Mouse (Mus musculus) spleen, postnatal 4 days (tissue): ENCODE measurements at regions not wholly inside any gene's neighbourhood (a gene's known extent, or its start where the extent isn't known, plus 50 kb on each side); places are given as distances from the start of the nearest gene placed in this dataset.

Experiments used
- DNase-seq, 2 experiments: peaks; one replicate each; pipeline ENCODE4 v3.0.0; 2022; ENCODE audit warnings: low spot score in 2 of 2

DNA sequence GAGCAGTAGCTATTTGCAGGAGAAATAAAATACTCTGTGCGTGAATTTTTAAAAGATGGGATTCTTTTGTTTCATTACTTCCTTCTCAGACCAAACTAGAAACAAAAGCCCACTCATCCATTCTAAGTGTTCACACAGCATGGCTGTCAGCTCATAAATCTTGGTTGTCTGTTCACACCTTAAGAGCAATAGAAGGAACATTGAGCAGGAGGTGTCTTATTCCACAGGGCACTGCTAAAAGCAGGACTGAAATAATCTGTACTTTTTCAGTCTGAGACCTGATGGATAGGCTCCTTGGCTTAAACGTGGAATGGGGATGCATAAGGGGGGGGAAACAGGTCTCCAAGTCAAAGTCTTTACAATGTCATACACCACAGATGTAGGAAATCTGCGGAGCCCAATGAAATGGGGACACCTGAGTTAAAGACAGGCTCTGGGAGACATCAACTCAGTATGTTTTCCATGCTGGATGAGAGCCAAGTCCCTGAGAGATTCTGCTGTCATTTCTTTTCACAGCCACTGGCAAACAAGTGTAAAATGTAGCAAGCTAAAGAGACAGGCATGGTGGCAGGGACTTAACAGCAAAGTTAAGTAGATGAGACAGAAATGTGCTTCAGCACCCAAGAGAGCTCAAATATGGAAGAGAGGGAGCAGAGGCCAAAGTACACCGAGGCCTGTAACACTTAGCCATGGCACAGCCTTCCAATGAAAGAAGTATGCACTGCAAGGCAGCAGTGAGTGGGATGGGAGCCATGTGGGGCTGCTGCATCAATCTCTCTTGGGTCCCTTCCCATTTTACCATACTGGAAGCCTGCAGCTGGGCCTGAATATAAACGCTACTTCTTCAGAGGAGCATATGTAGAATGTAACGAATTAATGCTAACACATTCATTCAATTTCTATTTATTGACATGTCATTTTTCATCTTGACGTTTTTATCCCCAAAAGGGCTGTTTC lies 2492.0 kb upstream of the Gm7489 start:
- no peak for DNase-seq

DNA sequence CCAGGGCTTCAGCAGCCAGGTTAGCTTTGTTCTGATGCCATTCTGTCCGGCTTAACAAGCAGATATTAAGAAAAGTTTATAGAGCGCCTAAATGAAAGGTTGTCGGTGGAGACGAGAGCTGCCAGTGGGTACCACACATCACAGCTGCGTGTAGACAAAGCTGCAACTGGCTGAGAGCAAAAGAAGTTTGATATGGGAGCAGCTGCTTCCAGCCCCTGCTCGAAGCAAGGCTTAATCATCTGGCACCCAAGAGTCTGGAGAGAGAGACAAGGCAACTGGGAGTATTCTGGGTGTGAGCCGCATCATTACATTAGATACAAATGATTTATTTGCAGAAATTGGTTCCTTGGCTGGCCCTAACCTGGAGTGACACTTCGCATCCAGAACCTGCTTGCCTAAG lies 2488.7 kb upstream of the Gm7489 start:
- DNase-seq: no peak

DNA sequence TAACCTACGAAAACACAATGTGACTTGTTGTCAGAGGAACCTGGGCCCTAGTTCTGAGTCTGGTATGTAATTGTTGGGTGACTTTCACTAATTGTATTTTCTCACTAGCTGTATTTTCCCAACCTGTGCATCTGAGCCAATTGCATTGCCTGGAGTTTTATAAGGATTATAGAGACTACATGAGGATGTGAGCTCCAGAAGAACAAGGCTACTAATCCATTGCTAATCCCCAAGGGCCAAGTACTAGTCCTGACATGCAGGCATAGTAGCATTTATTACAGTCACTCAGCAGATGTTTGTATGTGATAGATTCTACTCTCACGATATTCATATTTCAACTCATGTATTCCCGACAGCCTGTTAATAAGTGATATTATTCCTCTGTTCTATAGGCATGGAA lies 2481.1 kb upstream of the Gm7489 start:
- DNase-seq: no peak

DNA sequence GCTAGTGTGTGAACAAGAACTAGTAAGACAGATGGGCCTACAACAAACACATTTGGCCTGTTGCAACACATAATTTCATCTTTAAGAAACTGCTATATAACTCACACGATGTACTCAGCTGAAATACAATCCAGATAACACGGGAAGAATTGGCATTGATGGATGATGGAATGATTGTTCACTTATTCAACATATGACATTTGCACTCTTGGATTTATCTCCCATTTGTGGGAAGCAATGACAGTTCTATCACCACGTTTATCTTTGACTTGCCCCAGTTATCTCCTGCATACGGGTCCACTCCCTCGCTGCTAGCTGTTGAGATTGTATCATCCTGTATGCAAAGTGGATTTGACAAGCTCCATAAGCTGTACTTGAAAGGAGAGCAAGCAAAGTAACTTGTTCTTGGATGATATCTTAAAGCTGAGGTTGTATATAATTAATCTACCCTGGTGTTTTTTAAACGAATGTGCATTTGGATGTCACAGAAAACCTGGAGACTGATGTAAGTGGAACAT lies 2474.9 kb upstream of the Gm7489 start:
- no peak for DNase-seq

DNA sequence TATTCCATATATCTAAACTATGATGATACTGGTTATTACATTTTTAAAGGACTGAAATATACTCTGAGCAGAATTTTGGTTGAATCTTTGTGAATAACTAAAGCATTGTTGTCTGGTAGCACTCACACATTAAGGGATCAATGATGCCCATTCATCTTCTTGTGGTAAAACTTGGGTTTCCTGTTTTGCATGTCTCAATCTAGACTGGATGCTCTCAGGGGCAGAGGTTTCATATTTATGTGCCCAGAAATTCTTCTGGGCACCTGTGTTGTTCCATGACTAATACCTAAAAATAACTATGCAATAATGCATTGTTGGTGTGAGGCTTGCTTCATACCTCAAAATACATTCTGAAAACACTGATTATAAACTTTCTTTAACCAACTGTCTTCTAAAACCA lies 2472.7 kb upstream of the Gm7489 start:
- no peak for DNase-seq

DNA sequence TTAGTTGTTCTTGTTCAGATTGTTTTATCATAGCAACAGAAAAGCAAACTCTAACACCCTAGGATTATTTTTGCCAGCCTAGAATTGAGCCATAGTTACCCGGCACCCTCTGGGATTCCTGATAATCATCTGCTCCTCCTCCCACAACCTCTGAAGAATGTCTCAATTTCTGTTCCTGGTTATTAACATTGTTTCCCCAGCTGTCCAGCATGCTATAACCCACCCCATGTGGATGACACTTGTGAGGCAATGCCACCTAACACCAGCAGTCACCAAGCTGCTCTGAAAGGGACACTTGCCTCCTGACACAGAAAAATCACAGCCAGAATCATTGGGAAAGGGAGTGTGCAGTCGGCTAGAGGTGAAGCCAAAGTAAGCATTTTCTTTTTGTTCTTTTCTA lies 2442.1 kb upstream of the Gm7489 start:
- no peak for DNase-seq

DNA sequence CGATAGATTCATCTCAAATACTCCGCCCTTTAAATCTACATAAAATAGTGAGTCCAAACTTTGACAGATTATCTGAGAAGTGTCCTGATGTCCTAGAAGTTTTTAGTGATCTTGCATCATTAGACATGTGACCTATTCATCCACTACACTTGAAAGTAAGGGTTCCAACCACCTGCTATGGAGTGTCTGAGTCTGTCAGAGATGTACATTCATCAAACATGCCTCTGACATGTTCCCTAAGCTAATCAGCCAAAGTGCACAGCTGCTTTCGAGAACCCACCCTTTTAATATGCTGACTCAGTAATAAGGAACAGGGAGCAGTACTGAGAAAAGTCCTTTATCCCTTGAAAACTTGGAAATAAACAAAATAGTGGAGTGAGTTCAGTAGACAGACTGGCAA lies 2414.8 kb upstream of the Gm7489 start:
- DNase-seq: no peak

DNA sequence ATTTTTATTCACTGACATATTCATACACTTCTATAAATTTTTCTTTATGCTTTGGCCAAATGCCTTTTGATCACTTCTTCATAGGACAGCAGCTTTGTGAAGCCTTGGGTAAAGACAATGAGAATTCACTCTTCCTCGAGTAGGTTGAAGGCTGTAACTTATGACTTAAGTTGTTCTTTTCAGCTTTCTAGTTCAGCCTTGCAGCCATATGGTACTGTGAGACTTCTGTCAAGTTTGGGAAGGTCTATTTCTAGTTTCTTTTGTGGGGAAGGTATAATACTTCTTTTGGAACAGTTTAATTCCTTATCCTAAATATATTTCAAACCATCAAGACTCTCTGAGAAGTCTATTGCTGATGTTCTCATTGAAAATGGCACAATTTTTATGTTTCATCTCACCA lies 2413.6 kb upstream of the Gm7489 start:
- DNase-seq: no peak

DNA sequence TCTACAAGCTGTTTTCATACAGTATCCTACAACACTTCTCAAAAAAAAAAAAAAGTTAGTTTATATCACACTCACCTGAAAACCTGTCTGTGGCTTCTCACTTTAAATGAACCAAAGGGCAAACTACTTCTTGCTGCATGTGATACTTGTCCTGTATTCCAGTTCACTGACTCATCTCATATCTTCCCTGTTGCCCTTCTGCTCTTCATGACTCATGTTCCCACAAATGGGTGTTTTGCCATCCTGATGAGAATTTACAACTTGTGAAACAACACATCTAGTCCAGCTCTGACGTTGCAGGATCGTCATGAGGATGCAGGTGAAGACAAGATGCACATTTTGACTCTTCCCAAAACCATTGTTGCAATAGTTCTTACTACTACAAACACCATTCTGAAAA lies 2412.7 kb upstream of the Gm7489 start:
- DNase-seq: no peak

DNA sequence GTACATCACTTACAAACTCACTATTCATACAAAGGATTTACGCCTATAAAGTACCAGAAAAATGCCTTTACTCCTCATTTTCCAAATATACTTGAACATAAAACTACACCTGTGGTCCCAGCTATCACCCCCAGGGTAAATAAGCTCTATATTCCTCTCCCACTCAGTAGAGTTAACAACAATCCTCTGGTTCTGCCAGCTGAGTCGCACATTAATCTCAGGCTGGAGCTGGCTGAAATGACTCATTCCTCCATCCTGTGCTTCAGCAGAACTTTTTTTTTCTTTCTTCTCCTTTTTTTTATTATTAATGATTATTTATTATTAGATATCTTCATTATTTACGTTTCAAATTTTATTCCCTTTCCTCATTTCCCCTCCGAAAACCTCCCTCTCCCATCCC lies 2402.8 kb upstream of the Gm7489 start:
- DNase-seq: no peak

DNA sequence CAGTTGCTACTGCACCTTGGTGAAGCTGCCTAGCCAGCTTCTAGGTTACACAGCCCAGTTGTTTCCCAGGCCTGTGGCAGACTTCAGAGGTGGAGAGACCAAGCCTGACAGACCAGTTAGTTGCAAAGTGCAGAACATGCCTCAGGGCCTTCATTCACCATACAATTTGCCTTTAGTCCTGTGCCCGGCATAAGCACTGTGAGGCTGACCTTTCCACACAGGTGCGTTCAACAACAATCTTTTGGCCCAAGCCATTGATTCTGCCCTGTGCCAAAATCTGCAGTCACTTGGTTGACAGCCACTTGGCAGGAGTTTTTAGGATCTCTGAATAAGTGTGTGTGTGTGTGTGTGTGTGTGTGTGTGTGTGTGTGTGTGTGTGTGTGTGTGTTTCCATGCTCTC lies 2400.5 kb upstream of the Gm7489 start:
- DNase-seq: no peak

DNA sequence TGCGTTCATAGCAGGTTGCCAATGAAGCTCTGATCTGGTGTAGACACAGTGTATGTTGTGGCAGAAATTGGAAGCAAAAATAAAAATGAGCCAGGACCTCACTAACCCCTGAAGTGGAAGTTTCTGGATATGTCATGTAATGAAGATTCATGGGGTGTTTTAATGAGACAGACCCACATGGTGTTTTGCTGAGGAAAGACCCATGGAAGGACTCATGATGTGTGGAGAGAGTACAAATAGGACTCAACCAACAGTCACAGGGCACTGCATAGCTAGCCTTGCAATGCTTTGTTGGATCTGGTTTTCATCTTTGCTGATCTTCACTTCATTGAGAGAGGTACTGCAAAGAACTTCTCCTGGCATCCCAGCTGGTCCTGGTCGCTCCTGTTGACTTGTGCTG lies 2399.2 kb upstream of the Gm7489 start:
- no peak for DNase-seq

DNA sequence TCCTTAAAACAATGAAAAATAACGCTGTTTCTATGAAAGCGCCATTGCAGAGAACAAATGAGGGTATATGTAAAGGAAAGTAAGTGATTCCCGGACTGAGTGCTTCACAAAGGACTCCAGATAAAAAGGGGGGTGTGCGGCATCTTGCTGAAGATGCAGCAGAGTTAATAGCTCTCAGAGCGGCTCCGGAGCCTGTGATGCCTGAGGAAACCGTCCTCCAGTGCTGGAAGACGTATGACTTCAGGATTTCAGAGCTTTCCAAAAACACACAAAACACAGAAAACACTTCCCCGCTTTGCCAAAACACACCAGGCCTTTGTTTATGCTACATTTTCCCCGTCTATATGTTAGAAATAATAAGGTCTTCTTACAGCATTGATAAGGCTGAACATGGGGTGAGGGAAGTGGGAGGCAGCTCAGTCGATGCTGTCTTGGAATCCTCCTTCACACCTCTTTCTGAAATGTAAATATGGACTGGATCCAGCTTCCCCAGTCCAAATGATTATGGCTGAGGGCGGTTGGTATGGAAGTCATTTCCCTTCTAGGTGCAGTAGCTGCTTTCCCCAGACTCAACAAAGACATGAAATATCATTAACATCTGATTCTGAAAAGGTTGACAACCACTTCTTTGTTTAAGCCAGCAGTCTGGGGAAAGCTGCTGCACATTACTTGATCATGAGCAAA lies 2382.5 kb upstream of the Gm7489 start:
- DNase-seq: no peak

DNA sequence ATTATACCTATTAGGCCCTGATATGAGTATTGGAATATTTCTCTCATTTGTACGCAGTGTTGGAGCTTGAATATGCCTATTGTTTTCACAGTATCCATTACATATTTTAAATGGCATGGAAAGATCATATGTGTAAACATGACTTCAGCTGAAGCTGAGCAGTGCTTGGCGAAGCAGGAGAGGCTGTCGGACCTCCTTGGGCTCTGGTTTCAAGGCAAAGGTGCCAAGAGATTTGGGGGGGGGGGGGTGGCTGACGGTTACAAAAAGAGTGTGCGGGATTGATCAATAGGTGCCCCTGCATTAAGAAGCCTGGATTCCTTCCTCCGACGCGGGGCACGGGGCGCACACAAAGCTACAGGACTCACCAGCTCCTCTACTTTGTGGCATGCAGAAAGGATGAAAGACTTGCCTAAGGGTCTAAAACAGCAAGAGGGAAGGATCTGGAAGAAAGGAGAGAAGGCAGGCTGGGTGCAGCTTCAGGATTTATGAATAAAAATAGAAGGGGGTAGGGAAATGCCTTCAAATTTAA lies 2381.9 kb upstream of the Gm7489 start:
- no peak for DNase-seq

DNA sequence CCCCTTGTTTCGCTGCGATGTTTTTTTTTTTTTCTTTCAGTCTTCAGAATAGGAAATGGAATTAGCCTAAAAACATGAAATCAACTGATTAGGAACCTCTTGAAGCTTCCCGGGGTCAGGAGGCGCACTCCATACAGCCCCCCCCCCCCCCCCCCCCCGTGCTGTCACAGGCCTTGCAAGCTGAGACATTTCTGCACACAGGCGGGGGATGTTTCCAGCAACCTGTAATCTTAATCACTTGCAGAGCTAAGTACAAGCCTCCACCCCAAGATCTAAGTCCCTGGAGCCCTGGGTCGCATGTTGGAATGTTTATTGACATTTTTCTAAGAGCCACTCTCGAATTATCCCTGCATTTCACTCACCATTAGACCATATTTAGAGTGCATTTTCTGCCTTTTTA lies 2381.4 kb upstream of the Gm7489 start:
- DNase-seq: no peak

DNA sequence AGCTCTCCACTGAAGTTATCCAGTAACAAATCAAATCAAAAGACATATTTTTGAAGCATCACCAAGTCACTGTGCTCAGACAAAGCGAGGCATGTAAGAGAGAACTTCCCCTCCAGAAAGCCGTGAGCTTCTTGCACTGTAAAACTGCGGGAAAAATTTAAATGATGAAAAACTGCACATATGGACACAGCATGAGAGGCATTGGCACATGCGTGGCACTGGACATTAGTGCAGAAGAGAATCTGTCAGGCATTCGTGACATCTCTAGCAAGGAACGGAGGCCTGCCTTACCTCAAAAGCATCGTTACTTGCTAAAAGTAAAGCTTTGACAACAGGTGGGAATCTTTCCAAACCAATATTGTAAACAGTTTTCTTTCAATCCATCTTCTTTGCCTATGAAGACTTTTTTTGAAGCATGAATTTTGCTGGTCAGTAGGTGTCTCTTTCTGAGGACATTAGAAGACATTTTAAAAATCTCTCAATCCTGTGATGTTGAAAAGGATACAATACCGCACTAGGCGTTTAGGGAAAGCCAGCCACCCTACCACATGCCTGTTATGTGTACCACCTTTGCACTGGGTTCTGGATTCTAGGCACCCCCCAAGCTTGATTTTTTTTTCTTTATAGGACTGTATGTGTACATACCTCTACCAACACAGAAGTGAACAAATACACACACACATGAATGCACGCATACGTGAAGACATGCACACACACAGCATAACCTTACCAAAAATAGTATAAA lies 2380.5 kb upstream of the Gm7489 start:
- DNase-seq: no peak

DNA sequence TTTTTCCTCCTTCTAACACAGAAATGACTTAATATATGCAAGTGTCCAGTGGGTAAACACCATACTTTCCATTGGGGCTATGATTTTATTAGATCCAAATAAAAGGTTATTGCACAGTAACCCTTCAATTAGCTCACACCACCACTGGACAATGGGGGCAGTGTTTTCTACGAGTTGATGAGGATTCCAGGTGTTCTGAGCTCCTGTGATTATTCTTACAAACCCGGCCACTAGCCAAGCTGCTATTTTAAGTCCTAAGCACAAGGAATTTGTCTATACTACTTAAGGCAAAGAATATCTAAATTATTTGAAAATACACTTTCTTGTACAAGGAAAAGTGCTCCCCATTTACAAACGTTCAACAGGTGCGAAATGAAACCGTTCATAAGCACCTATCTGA lies 2379.9 kb upstream of the Gm7489 start:
- DNase-seq: no peak

DNA sequence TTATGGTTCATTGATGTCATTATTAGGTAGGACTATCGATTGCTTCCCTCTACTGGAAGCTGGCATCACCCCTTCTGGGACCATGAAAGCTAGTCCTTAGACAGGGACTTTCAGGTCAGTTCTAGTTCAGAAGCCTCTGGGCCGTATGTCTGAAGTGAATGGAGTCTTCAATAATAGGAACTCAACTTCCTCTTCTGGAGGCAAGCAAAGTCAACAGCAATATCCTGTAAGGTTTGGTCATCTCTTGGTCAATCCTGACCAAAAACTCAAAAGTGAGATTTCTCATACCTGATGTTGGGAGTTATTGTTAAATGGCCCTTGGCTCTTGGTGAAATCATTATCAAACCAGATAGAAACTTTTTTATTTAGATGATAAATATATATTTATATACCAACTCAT lies 2377.6 kb upstream of the Gm7489 start:
- no peak for DNase-seq

DNA sequence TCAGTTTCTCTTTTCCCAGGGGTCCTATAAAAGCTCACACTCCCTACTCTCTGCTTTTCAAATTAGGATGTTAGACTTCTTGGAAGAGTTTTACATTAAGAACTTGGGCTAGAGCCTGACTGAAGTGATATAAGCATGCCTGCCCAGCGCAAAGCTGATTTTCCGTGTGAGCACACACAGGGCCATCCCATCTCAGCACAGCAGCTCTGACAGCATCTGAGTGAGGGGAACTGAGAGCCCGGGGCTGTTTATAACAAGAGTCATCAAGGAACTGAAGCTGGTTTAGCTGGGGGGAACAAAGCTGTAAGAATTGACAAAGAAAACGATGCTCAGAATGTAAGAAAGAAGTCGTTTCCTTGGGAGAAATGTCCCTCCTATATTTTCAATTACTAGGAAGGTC lies 2373.4 kb upstream of the Gm7489 start:
- DNase-seq: no peak

DNA sequence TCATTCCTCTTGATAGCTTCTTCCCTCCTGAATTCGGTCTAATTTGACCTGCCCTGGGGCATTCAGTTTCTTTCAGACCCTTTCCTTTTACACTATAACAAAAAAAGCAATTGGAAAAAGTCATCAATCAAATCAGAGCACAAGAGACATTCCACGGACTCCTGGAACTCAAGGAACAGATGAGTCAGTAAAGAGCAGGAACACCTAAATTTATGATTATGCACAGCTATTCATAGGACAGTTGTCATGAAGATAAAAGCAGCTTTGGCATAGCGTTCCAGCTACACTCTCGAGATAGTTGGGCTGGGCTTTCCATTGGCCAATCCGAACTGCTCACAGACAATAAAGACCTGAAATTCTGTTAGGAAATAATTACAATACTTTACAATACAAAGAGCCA lies 2348.4 kb upstream of the Gm7489 start:
- no peak for DNase-seq

DNA sequence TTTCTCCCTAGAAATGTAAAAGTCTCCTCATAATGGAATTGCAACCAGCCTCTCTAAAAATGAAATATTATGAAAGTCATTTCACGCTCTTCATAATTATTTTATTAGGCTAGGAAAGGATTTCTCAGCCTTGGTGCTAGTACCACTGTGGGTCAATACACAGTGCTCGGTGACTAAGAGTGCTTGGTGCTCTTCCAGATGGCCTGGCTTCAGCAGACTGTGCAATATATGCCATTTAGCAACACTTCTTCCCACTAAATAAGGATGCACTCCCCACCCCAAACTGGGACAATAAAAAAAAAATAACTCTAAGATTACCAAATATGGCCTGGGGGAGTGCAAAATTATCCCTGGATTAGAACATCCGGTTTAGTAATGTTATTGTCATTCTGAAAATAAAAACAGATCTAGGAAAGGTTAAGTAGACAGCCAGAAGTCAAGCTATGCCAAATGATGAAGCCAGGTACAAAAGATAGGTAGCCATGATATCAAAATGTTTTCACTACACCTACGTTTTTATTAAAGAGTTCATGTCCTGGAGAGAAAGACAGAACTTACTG lies 2333.4 kb upstream of the Gm7489 start:
- DNase-seq: no peak

DNA sequence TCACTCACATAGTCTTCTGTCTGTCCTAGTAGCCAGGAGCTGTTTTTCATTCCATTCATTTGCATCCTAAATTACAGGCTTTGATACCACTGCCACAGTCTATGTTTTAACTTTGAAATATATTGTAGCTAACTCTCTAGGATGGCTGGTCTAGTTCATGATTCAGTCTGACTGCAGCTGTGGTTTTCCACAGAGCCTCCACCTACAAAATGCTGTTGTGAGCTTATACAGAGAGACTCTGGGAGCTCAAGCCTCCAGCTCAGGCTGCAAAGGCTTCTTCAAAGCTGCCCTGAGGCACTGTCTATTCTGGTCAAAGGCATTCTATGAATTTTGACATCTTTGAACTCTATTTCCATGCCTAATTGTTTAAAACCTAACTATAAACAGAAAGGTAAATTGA lies 2326.5 kb upstream of the Gm7489 start:
- no peak for DNase-seq
